Mouse (Mus musculus): ENCODE results near the gene Camk2g.

The Camk2g gene

DNA sequence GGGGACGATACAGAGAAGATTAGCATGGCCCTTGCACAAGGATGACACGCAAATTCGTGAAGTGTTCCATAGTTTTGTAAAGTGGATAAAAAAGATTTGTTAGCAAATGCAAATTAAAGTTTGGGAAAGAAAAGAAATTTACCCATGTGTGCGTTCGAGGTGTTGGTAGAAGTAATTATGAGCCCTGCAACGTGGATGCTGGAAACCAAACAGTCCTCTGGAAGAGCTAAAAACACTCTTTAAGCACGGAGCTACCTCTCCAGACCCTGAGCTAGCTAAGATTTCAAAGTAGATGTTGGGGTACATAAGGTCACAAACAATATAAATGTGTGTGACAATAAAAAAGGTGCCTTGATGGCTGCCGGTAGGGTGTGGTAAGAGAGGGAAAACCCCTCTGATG, 92.3 kb downstream of the Camk2g start:
- no peak for DNase-seq (ENCODE audit: low read depth)

DNA sequence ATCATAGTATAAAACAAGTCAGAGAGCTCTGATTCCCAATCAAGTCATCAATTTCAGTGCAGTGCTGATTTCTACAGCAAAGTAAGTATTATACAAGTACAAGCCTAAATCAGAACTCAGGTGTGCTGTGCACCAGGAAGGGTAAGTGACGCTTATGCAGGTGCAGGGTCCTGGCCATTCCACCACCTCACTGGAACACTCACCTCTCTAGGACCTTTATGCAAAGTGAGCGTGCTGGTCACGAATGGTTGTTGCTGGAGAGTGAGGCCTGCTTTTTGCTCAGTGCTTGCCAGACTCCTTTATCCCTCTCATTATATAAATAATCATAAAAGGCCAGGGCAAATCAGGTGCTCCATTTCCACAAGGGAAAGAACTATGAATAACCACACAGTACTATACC, 93.5 kb downstream of the Camk2g start:
- no peak for DNase-seq (ENCODE audit: low read depth)

- no peak for DNase-seq (ENCODE audit: low read depth)
Observed at GRCm38 (mm10) chr14:20698515-20698914, 95.4 kb downstream of the Camk2g start.

DNA sequence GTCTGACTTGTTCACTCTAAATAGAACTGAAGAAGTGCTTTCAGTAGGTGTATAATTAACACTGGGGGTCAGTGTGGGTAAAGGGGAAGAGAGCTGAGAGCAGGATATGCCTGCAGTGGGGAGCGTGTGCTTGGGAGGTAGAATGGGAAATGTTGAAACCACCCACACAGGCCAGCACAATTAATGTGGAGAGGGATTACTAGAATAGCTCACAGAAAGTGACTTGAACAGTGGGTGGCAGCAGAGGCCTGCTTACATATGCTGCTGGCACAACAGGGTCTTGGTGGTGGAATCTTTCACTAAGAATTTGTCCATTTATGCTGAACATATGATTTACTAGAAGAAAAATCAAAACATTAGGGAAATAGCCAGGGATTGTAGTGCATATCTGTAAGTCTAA, 96.9 kb downstream of the Camk2g start:
- no peak for DNase-seq (ENCODE audit: low read depth)

DNA sequence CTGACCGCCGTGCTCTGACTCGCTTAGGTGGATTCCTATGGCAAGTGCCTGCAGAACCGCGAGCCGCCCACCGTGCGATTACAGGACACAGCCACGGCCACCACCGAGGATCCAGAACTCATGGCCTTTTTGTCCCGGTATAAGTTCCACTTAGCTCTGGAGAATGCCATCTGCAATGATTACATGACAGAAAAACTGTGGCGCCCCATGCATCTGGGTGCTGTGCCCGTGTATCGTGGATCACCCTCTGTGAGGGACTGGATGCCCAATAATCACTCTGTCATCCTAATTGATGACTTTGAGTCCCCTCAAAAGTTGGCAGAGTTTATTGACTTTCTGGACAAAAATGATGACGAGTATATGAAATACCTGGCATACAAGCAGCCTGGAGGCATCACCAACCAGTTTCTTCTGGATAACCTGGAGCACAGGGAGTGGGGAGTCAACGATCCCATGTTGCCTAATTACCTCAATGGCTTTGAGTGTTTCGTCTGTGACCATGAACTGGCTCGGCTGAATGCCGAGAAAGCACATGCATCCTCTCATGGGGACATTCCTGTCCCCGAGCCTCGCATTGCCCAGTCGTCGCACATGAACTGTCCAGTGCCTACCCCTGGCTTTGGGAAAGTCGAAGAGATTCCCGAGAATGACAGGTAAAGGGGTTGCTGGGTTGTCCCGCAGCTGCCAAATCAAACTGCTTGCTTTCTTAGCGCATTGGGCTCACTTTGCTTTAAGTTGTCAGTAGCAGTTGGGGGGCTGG, 97.9 kb downstream of the Camk2g start:
- no peak for DNase-seq (ENCODE audit: low read depth)

DNA sequence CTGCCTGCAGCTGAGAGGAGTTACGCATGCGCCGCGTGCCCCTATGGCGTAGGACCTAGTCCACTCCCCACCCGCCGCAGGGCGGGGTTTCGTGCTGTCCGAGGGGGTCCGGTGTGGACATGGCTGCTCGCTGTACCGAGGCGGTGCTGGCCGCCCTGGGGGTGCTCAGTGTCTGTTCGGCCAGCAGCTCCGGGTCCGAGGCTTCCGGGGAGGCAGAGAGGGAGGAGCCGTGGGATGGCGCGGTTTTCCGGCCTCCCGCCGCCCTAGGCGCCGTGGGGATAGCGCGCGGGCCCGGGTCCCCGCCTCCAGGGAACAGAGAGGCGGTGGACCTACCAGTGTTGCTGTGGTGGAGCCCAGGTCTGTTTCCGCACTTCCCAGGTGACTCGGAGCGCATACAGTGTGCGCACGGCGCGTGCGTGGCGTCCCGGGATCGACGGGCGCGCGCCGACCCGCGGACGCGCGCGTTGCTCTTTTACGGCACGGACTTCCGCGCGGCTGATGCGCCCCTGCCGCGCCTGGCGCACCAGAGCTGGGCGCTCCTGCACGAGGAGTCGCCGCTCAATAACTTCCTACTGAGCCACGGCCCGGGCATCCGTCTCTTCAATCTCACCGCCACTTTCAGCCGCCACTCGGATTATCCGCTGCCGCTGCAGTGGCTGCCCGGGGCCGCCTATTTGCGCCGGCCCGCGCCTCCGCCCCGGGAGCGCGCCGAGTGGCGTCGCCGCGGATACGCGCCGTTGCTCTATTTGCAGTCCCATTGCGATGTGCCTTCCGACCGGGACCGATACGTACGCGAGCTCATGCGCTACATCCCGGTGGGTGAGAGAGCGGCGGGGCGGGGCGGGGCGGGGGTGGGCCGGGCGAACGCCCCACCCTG, 98.8 kb downstream of the Camk2g start, which contains the start of gene Fut11:
TSS of gene Fut11 (plus strand) at position 85 of the 877 bp plus-strand sequence.
- no peak for DNase-seq (ENCODE audit: low read depth)

GRCm38 (mm10) chr14:20694185-20694883, 99.6 kb downstream of the Camk2g start:
- no peak for DNase-seq (ENCODE audit: low read depth)

GRCm38 (mm10) chr14:20693589-20694101, 100.2 kb downstream of the Camk2g start:
- DNase-seq (ENCODE audit: low read depth), result no peak

GRCm38 (mm10) chr14:20691772-20692171, 102.1 kb downstream of the Camk2g start:
- DNase-seq (ENCODE audit: low read depth), result no peak

- DNase-seq (ENCODE audit: low read depth), result no peak
Observed at GRCm38 (mm10) chr14:20689009-20689408, 104.9 kb downstream of the Camk2g start.

GRCm38 (mm10) chr14:20686576-20686975, 107.3 kb downstream of the Camk2g start:
- DNase-seq (ENCODE audit: low read depth), result no peak
